19 mouse cellular contexts compared by ENCODE assay signal in genomic region chr2:128548262-128548661, GRCm38 (mm10). TPM values are rescaled to one million over a fixed set of nuclear protein-coding genes. Genes with fewer than 3 reads are reported as not detected.
DNase-seq lines count a peak whose midpoint lies in the region; ATAC-seq and TF ChIP-seq lines count a peak whose summit lies in the region.
"Had no signal": no experiment of that assay in that cellular context is flagged by ENCODE, and none has a peak within 500 bp of the region (broad histone marks: within the 10 kb centered on the region; RNA-seq: fewer than 3 reads in every experiment).

No protein-coding gene starts in this region.

- no peak overlapping the region for H3K4me3 ChIP-seq in kidney, embryonic 15.5 days (replicated peaks)
- H3K4me3 ChIP-seq in intestine, postnatal 0 days (ENCODE audit: low read depth, low read length), result no peak overlapping the region
- H3K4me3 ChIP-seq in lung, embryonic 16.5 days (ENCODE audit: low read length), result no peak overlapping the region
- H3K4me3 ChIP-seq in stomach, embryonic 15.5 days (replicated peaks), result no peak overlapping the region
- H3K4me3 ChIP-seq: heart, embryonic 15.5 days; left cerebral cortex, adult 2 months; limb, embryonic 13.5 days; liver, embryonic 15.5 days had no signal

- no peak for TF ChIP-seq CTCF in intestine, postnatal 0 days (IDR thresholded peaks at IDR 0.05; ENCODE audit: low read depth)

- H3K9ac ChIP-seq in kidney, embryonic 15.5 days, result no peak overlapping the region
- H3K9ac ChIP-seq in intestine, postnatal 0 days (ENCODE audit: low read depth, low read length), result no peak overlapping the region
- H3K9ac ChIP-seq in lung, embryonic 16.5 days (ENCODE audit: low read length), result no peak overlapping the region
- H3K9ac ChIP-seq in stomach, embryonic 15.5 days, result no peak overlapping the region
- H3K9ac ChIP-seq: forebrain, postnatal 0 days; heart, embryonic 15.5 days; limb, embryonic 13.5 days; liver, embryonic 15.5 days had no signal

- peak; percentile 72 for ATAC-seq in kidney, embryonic 15.5 days (replicated peaks; ENCODE audit: low FRiP score)
- ATAC-seq in intestine, postnatal 0 days, result peak; percentile 44; the same call in 1 of the 2 replicates
- peak; percentile 53; the same call in 1 of the 2 replicates for ATAC-seq in lung, embryonic 16.5 days (ENCODE audit: low read depth)
- peak; percentile 76 for ATAC-seq in stomach, embryonic 15.5 days (ENCODE audit: insufficient read depth, low FRiP score, low read depth)
- ATAC-seq: forebrain, postnatal 0 days had no signal

- peaks cover 13% of the 10 kb centered on the region for H3K4me1 ChIP-seq in kidney, embryonic 15.5 days
- H3K4me1 ChIP-seq in intestine, postnatal 0 days (replicated peaks; ENCODE audit: control insufficient read depth, insufficient read depth, low read length), result no peaks in the 10 kb centered on the region
- H3K4me1 ChIP-seq in lung, embryonic 16.5 days (replicated peaks; ENCODE audit: control insufficient read depth, insufficient read depth, low read length), result peaks cover 36% of the 10 kb centered on the region
- H3K4me1 ChIP-seq in stomach, embryonic 15.5 days, result peaks cover 43% of the 10 kb centered on the region

- no peaks in the 10 kb centered on the region for H3K9me3 ChIP-seq in kidney, embryonic 15.5 days (replicated peaks)
- H3K9me3 ChIP-seq in intestine, postnatal 0 days (ENCODE audit: control insufficient read depth), result no peaks in the 10 kb centered on the region
- no peaks in the 10 kb centered on the region for H3K9me3 ChIP-seq in lung, embryonic 16.5 days (ENCODE audit: control insufficient read depth, low read length)
- no peaks in the 10 kb centered on the region for H3K9me3 ChIP-seq in stomach, embryonic 15.5 days
- H3K9me3 ChIP-seq: heart, embryonic 15.5 days; limb, embryonic 13.5 days; liver, embryonic 15.5 days had no signal

- no peak overlapping the region for H3K27ac ChIP-seq in kidney, embryonic 15.5 days
- no peak overlapping the region for H3K27ac ChIP-seq in intestine, postnatal 0 days (ENCODE audit: low read depth, low read length)
- H3K27ac ChIP-seq in lung, embryonic 16.5 days (ENCODE audit: low read length), result no peak overlapping the region
- H3K27ac ChIP-seq in stomach, embryonic 15.5 days, result 0 out of 2 replicates have a peak overlapping the region, but pooled peaks have one; percentile 57
- H3K27ac ChIP-seq: heart, embryonic 15.5 days; left cerebral cortex, adult 2 months; limb, embryonic 13.5 days; liver, embryonic 15.5 days had no signal

- DNase-seq in kidney, adult 9 months, result no peak
- no peak for DNase-seq in liver
- DNase-seq in thymus, postnatal 4 days, result no peak
- DNase-seq in urinary bladder, postnatal 10 days (ENCODE audit: low spot score), result no peak
- DNase-seq: cerebellum, postnatal 10 days; embryo, embryonic 11 days; forebrain, postnatal 0 days; heart, adult 11 months had no signal

- no peaks in the 10 kb centered on the region for H3K36me3 ChIP-seq in kidney, embryonic 15.5 days
- no peaks in the 10 kb centered on the region for H3K36me3 ChIP-seq in intestine, postnatal 0 days (ENCODE audit: control insufficient read depth, insufficient read depth)
- H3K36me3 ChIP-seq in lung, embryonic 16.5 days (ENCODE audit: control insufficient read depth, insufficient read depth, low read length), result no peaks in the 10 kb centered on the region
- H3K36me3 ChIP-seq in stomach, embryonic 15.5 days, result no peaks in the 10 kb centered on the region
- H3K36me3 ChIP-seq: heart, embryonic 15.5 days; limb, embryonic 13.5 days; liver, embryonic 15.5 days had no signal

- WGBS in kidney, embryonic 15.5 days, result 61% methylated on average over 2 of the region's 2 CpGs
- 61% methylated on average over 2 of the region's 2 CpGs for WGBS in intestine, postnatal 0 days
- WGBS in lung, embryonic 16.5 days, result 39% methylated on average over 2 of the region's 2 CpGs
- WGBS in stomach, embryonic 15.5 days, result 53% methylated on average over 2 of the region's 2 CpGs

- H3K4me2 ChIP-seq in kidney, embryonic 15.5 days, result no peak overlapping the region
- no peak overlapping the region for H3K4me2 ChIP-seq in intestine, postnatal 0 days (replicated peaks; ENCODE audit: low read depth)
- H3K4me2 ChIP-seq in lung, embryonic 16.5 days (ENCODE audit: low read depth, low read length), result no peak overlapping the region
- no peak overlapping the region for H3K4me2 ChIP-seq in stomach, embryonic 15.5 days
- H3K4me2 ChIP-seq: heart, embryonic 15.5 days; limb, embryonic 13.5 days; liver, embryonic 15.5 days had no signal

- H3K27me3 ChIP-seq in kidney, embryonic 15.5 days, result no peaks in the 10 kb centered on the region
- no peaks in the 10 kb centered on the region for H3K27me3 ChIP-seq in intestine, postnatal 0 days (replicated peaks; ENCODE audit: control insufficient read depth, insufficient read depth, low read length)
- no peaks in the 10 kb centered on the region for H3K27me3 ChIP-seq in lung, embryonic 16.5 days (ENCODE audit: control insufficient read depth, insufficient read depth, low read depth, low read length)
- H3K27me3 ChIP-seq in stomach, embryonic 15.5 days (replicated peaks), result no peaks in the 10 kb centered on the region
- H3K27me3 ChIP-seq: CH12.LX; heart, embryonic 15.5 days; limb, embryonic 13.5 days; liver, embryonic 15.5 days had no signal

RNA-seq across cellular contexts. Expression of gene Spdye4c, which starts 42.7 kb away (rescaled TPM):
- not detected in 2 replicates for polyA plus RNA-seq in kidney, embryonic 15.5 days (2015; fragmentation: Nextera tagmentation; extraction: Ambion mirVana)
- polyA plus RNA-seq in intestine, postnatal 0 days (2015; fragmentation: Nextera tagmentation; extraction: Ambion mirVana), result not detected in 2 replicates
- not detected in 2 replicates for polyA plus RNA-seq in lung, embryonic 16.5 days (2015; fragmentation: Nextera tagmentation; extraction: Ambion mirVana)
- polyA plus RNA-seq in stomach, embryonic 15.5 days (2015; fragmentation: Nextera tagmentation; extraction: Ambion mirVana), result not detected in 2 replicates
- polyA plus RNA-seq: forebrain, postnatal 0 days; heart, embryonic 15.5 days; limb, embryonic 13.5 days; liver, embryonic 15.5 days; midbrain, postnatal 0 days; urinary bladder, adult 2 months had no signal
